Mouse (Mus musculus) brown adipose tissue, adult 24 weeks (tissue): ENCODE results near the gene Zbtb7b. TPM values are rescaled to one million over a fixed set of nuclear protein-coding genes. Genes with fewer than 3 reads are reported as not detected.
"Not testable (repeated sequence)": the region's sequence is repeated elsewhere in the genome, so short reads cannot be mapped to it uniquely, and the experiment has no call there.

Source experiments
- H3K27ac ChIP-seq: fragments of 200-500 bp; replicated peaks from 2 replicates; pipeline ENCODE4 v1.5.1; 2012; ENCODE audit warnings: low read depth, mild to moderate bottlenecking, low read length
- H3K4me1 ChIP-seq: fragments of 200-500 bp; 2 replicates; pipeline ENCODE4 v1.6.1; 2012; ENCODE audit warnings: low read length, mixed read lengths; ENCODE audit not compliant: control insufficient read depth, insufficient read depth, insufficient read length
- H3K4me3 ChIP-seq: fragments of 200-500 bp; 2 replicates; pipeline ENCODE4 v1.5.1; 2012; ENCODE audit warnings: low read depth, mild to moderate bottlenecking, low read length, moderate library complexity; ENCODE audit not compliant: insufficient read depth
- polyA plus RNA-seq: library from polyadenylated mRNA; stranded (reverse); fragments of >200 nt; gene quantifications from 2 replicates; pipeline ENCODE4 v1.2.4, GENCODE M21; 2012; ENCODE audit not compliant: missing spikeins, insufficient read depth, insufficient read length

The Zbtb7b gene
- 93.2 and 121 TPM in 2 replicates for polyA plus RNA-seq

- Histone ChIP-seq H3K4me1 (peaks cover 7% of the 10 kb centered on the region; the same call in 1 of the 2 replicates), H3K27ac (peak within 1 kb of the TSS; percentile 92), H3K4me3 (peak within 1 kb of the TSS; percentile 70)
Measured at GRCm38 (mm10) chr3:89394006-89394893, at the start of gene Zbtb7b. Gene Zbtb7b, minus strand, starts transcription at chr3:89394776.

GRCm38 (mm10) chr3:89440691-89441090 is 46.1 kb upstream of the Zbtb7b start:
- Histone ChIP-seq H3K4me1 (peaks cover 8% of the 10 kb centered on the region; the same call in 1 of the 2 replicates), H3K27ac (no peak overlapping the region), H3K4me3 (no peak overlapping the region)

- peak overlapping the region; percentile 75 for H3K4me3 ChIP-seq
- peak overlapping the region; percentile 76 for H3K27ac ChIP-seq
- peaks cover 8% of the 10 kb centered on the region; the same call in 1 of the 2 replicates for H3K4me1 ChIP-seq
Measured at GRCm38 (mm10) chr3:89437269-89437668, 42.7 kb upstream of the Zbtb7b start.

- peak within 1 kb of the TSS; percentile 76 for H3K27ac ChIP-seq
- H3K4me3 ChIP-seq = peak within 1 kb of the TSS; percentile 75
- H3K4me1 ChIP-seq = peaks cover 9% of the 10 kb centered on the region; the same call in 1 of the 2 replicates
Measured at GRCm38 (mm10) chr3:89436176-89437113, 41.9 kb upstream of the Zbtb7b start, which contains the start of gene Pbxip1. Gene Pbxip1, plus strand, starts transcription at chr3:89436706.

- Histone ChIP-seq H3K4me3 (no peak overlapping the region), H3K27ac (no peak overlapping the region), H3K4me1 (peaks cover 14% of the 10 kb centered on the region; the same call in 1 of the 2 replicates)
Measured at GRCm38 (mm10) chr3:89435041-89435440, 40.5 kb upstream of the Zbtb7b start.

- Histone ChIP-seq H3K27ac (no peak overlapping the region), H3K4me1 (peaks cover 14% of the 10 kb centered on the region; the same call in 1 of the 2 replicates), H3K4me3 (no peak overlapping the region)
Measured at GRCm38 (mm10) chr3:89434532-89434931, 40.0 kb upstream of the Zbtb7b start.

GRCm38 (mm10) chr3:89432606-89433005 is 38.0 kb upstream of the Zbtb7b start:
- H3K4me1 ChIP-seq = peaks cover 11% of the 10 kb centered on the region; the same call in 1 of the 2 replicates
- H3K27ac ChIP-seq = no peak overlapping the region
- H3K4me3 ChIP-seq = no peak overlapping the region

- Histone ChIP-seq H3K4me3 (peak within 1 kb of the TSS; percentile 79), H3K4me1 (peaks cover 5% of the 10 kb centered on the region; the same call in 1 of the 2 replicates)
Measured at GRCm38 (mm10) chr3:89430171-89431159, 35.9 kb upstream of the Zbtb7b start, which contains the start of gene Pygo2. Gene Pygo2, plus strand, starts transcription at chr3:89430214.

GRCm38 (mm10) chr3:89429021-89429420 is 34.4 kb upstream of the Zbtb7b start:
- not testable (repeated sequence) for H3K4me1 ChIP-seq, H3K4me3 ChIP-seq, H3K27ac ChIP-seq

More at GRCm38 (mm10) chr3:89430171-89431159, 35.9 kb upstream of the Zbtb7b start, which contains the start of gene Pygo2:
- peak within 1 kb of the TSS; percentile 66 for H3K27ac ChIP-seq

GRCm38 (mm10) chr3:89425876-89426275 is 31.3 kb upstream of the Zbtb7b start:
- Histone ChIP-seq H3K4me1 (peaks cover 6% of the 10 kb centered on the region), H3K4me3 (no peak overlapping the region), H3K27ac (no peak overlapping the region)

- H3K27ac ChIP-seq = no peak overlapping the region
- peaks cover 6% of the 10 kb centered on the region for H3K4me1 ChIP-seq
- no peak overlapping the region for H3K4me3 ChIP-seq
Measured at GRCm38 (mm10) chr3:89425141-89425525, 30.6 kb upstream of the Zbtb7b start.

GRCm38 (mm10) chr3:89424416-89425140 is 30.0 kb upstream of the Zbtb7b start:
- Histone ChIP-seq H3K4me3 (no peak overlapping the region), H3K27ac (no peak overlapping the region)

GRCm38 (mm10) chr3:89422556-89423205 is 28.1 kb upstream of the Zbtb7b start:
- no peak overlapping the region for H3K27ac ChIP-seq
- no peak overlapping the region for H3K4me3 ChIP-seq
- peaks cover 7% of the 10 kb centered on the region for H3K4me1 ChIP-seq

More at GRCm38 (mm10) chr3:89424416-89425140, 30.0 kb upstream of the Zbtb7b start:
- peaks cover 7% of the 10 kb centered on the region for H3K4me1 ChIP-seq
